Mouse (Mus musculus): ENCODE data around the gene Mapk6.

Gene Mapk6

GRCm38 (mm10) chr9:75424358-75425150 lies 14.7 kb upstream of the Mapk6 start:
- DNase-seq (ENCODE audit: low spot score), result no peak

GRCm38 (mm10) chr9:75423683-75424082 lies 13.9 kb upstream of the Mapk6 start:
- no peak for DNase-seq (ENCODE audit: low spot score)

- no peak for DNase-seq (ENCODE audit: low spot score)
Measured at GRCm38 (mm10) chr9:75422251-75422691, 12.5 kb upstream of the Mapk6 start.

GRCm38 (mm10) chr9:75414204-75414603 lies 4.4 kb upstream of the Mapk6 start:
- DNase-seq (ENCODE audit: low spot score), result no peak

- DNase-seq (ENCODE audit: low spot score), result no peak
Measured at GRCm38 (mm10) chr9:75413206-75413605, 3.4 kb upstream of the Mapk6 start.

- no peak for DNase-seq (ENCODE audit: low spot score)
Measured at GRCm38 (mm10) chr9:75411584-75411983, 1.8 kb upstream of the Mapk6 start.

GRCm38 (mm10) chr9:75410868-75411487 lies 1.2 kb upstream of the Mapk6 start:
- no peak for DNase-seq (ENCODE audit: low spot score)

- peak; percentile 60 for DNase-seq (ENCODE audit: low spot score)
Measured at GRCm38 (mm10) chr9:75409031-75409851, 564 bp downstream of the Mapk6 start.

- DNase-seq (ENCODE audit: low spot score), result no peak
Measured at GRCm38 (mm10) chr9:75408204-75408826, 1.5 kb downstream of the Mapk6 start.

GRCm38 (mm10) chr9:75407803-75408202 lies 2.0 kb downstream of the Mapk6 start:
- no peak for DNase-seq (ENCODE audit: low spot score)

GRCm38 (mm10) chr9:75406121-75406520 lies 3.7 kb downstream of the Mapk6 start:
- no peak for DNase-seq (ENCODE audit: low spot score)

GRCm38 (mm10) chr9:75403520-75403919 lies 6.3 kb downstream of the Mapk6 start:
- DNase-seq (ENCODE audit: low spot score), result no peak

- DNase-seq (ENCODE audit: low spot score), result no peak
Measured at GRCm38 (mm10) chr9:75401593-75402504, 8.0 kb downstream of the Mapk6 start.

- DNase-seq (ENCODE audit: low spot score), result no peak
Measured at GRCm38 (mm10) chr9:75400639-75401038, 9.2 kb downstream of the Mapk6 start.

- DNase-seq (ENCODE audit: low spot score), result no peak
Measured at GRCm38 (mm10) chr9:75399069-75399468, 10.7 kb downstream of the Mapk6 start.

GRCm38 (mm10) chr9:75395971-75396370 lies 13.8 kb downstream of the Mapk6 start:
- no peak for DNase-seq (ENCODE audit: low spot score)

- DNase-seq (ENCODE audit: low spot score), result no peak
Measured at GRCm38 (mm10) chr9:75393251-75393650, 16.6 kb downstream of the Mapk6 start.

GRCm38 (mm10) chr9:75385218-75385974 lies 24.4 kb downstream of the Mapk6 start:
- no peak for DNase-seq (ENCODE audit: low spot score)

GRCm38 (mm10) chr9:75384337-75384962 lies 25.4 kb downstream of the Mapk6 start:
- DNase-seq (ENCODE audit: low spot score), result no peak

GRCm38 (mm10) chr9:75383785-75384184 lies 26.0 kb downstream of the Mapk6 start:
- no peak for DNase-seq (ENCODE audit: low spot score)
